In the genomic region with DNA sequence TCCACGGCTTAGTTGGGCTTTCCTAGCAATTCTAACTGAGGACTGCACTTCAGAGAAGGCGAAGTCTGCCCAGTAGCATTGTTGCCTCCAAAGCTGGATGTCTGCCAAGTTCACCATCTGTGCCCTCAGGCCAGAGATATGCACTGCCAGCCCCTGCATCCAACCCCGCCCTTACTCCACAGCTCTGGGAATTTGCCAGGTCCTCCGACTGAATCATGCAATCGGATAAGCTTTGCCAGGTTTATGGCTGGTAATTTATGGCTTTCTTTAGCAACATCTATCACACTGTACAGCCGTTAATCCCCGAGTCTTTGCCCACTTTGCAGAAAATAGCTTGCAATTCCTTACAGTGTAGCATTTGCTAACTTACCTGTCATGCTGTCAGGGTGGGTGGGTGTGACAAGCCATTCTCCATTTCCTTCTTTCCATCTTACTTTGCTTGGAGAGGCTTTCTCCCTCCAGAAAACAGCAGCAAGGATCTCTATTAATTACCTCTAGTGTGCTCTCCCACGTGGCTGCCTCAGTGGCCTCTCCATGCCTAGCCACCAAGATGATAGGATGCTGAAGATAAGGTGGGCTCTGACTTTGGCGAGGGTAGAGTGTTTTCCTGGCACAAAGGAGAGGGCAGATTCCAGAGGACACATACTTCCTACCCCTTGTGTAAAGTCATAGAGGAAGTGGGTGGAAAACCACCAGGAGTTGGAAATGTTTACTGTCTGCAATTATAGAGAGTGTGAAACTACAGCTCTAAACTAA, we compare ENCODE assay signal across 8 mouse cellular contexts.
DNase-seq lines count a peak whose midpoint lies in the region.

No protein-coding gene starts in this region.

- DNase-seq in retina, adult 2 months (ENCODE audit: low read depth, low spot score): peak; percentile 60
- DNase-seq in retina, embryonic 14.5 days (ENCODE audit: low spot score): no peak
- peak; percentile 46 to 94 for DNase-seq in cerebellum, postnatal 4 days (ENCODE audit: low spot score in 2 of 2)
- peak; percentile 11 to 38 for DNase-seq in heart, adult 9 months (ENCODE audit: low spot score in 2 of 2)
- peak; percentile 70 to 82 for DNase-seq in kidney, postnatal 4 days
- DNase-seq in lung, postnatal 10 days: peak; percentile 79
- peak; percentile 15 to 51 for DNase-seq in spleen, postnatal 14 days (ENCODE audit: low spot score in 2 of 2)
- no peak for DNase-seq in embryo, embryonic 10.5 days (ENCODE audit: low spot score)

Comparison
In these comparisons a context has a peak if more than half of its experiments do, and no peak if none do; other contexts are left out.
1. DNase-seq: peak in retina, adult 2 months (single experiment), cerebellum, postnatal 4 days (2 of 2), heart, adult 9 months (2 of 2), kidney, postnatal 4 days (2 of 2), lung, postnatal 10 days (single experiment) and spleen, postnatal 14 days (2 of 2); none in retina, embryonic 14.5 days (single experiment) and embryo, embryonic 10.5 days (single experiment).